ENCODE assay signal across 8 mouse cellular contexts in genomic region chr3:88324951-88325405, GRCm38 (mm10). TPM values are rescaled to one million over a fixed set of nuclear protein-coding genes. Genes with fewer than 3 reads are reported as not detected.
A peak's percentile ranks its signal among the peaks of the same experiment; 100 is the strongest.
DNase-seq lines count a peak whose midpoint lies in the region; ATAC-seq and TF ChIP-seq lines count a peak whose summit lies in the region.

Glmp (plus strand) TSS chr3:88325023.

- no peak for TF ChIP-seq CTCF in olfactory bulb, adult 2 months (IDR thresholded peaks at IDR 0.05; ENCODE audit: insufficient read depth, low read depth, low read length)

- peak within 1 kb of the TSS; percentile 60 for H3K9ac ChIP-seq in forebrain, embryonic 16.5 days (replicated peaks; ENCODE audit: low read depth, low read length)
- peak within 1 kb of the TSS; percentile 66 for H3K9ac ChIP-seq in lung, embryonic 15.5 days

- WGBS in forebrain, embryonic 16.5 days = 3% methylated on average over 10 of the region's 10 CpGs
- WGBS in lung, embryonic 15.5 days = under 1% methylated on average over 10 of the region's 10 CpGs
- WGBS in olfactory bulb, adult 2 months = 0% methylated on average over 10 of the region's 10 CpGs

- peak within 1 kb of the TSS; percentile 66 for H3K4me3 ChIP-seq in forebrain, embryonic 16.5 days (replicated peaks; ENCODE audit: low read length)
- H3K4me3 ChIP-seq in lung, embryonic 15.5 days = peak within 1 kb of the TSS; percentile 56
- H3K4me3 ChIP-seq in olfactory bulb, adult 2 months (ENCODE audit: insufficient read depth, low read depth, low read length) = peak within 1 kb of the TSS; percentile 62

- peak within 1 kb of the TSS; percentile 76 for H3K4me2 ChIP-seq in forebrain, embryonic 16.5 days (ENCODE audit: low read length)
- H3K4me2 ChIP-seq in lung, embryonic 15.5 days = peak within 1 kb of the TSS; percentile 81

- TF ChIP-seq POLR2A in olfactory bulb, adult 2 months (IDR thresholded peaks at IDR 0.05; ENCODE audit: insufficient read depth, low read depth, low read length) = peak; percentile 38; the same call in 1 of the 2 replicates

- no peaks in the 10 kb centered on the region for H3K9me3 ChIP-seq in forebrain, embryonic 16.5 days (ENCODE audit: control insufficient read depth, low read length)
- no peaks in the 10 kb centered on the region for H3K9me3 ChIP-seq in lung, embryonic 15.5 days

- peak; percentile 83 for ATAC-seq in forebrain, embryonic 16.5 days
- peak; percentile 76; the same call in 1 of the 2 replicates for ATAC-seq in lung, embryonic 15.5 days (ENCODE audit: borderline replicate concordance, extremely low read depth, low FRiP score, low TSS enrichment)

- peaks cover 12% of the 10 kb centered on the region for H3K4me1 ChIP-seq in forebrain, embryonic 16.5 days (replicated peaks; ENCODE audit: control insufficient read depth, insufficient read depth, low read length)
- H3K4me1 ChIP-seq in lung, embryonic 15.5 days = peaks cover 9% of the 10 kb centered on the region
- peaks cover 13% of the 10 kb centered on the region for H3K4me1 ChIP-seq in olfactory bulb, adult 2 months (ENCODE audit: control insufficient read depth, insufficient read depth, low read length)

- H3K36me3 ChIP-seq in forebrain, embryonic 16.5 days (ENCODE audit: control insufficient read depth, insufficient read depth) = peaks cover 21% of the 10 kb centered on the region
- H3K36me3 ChIP-seq in lung, embryonic 15.5 days = peaks cover 50% of the 10 kb centered on the region

- H3K27me3 ChIP-seq in forebrain, embryonic 16.5 days (replicated peaks; ENCODE audit: control insufficient read depth, insufficient read depth, low read length) = no peaks in the 10 kb centered on the region
- H3K27me3 ChIP-seq in lung, embryonic 15.5 days = no peaks in the 10 kb centered on the region

- peak; percentile 52 for DNase-seq in MEL-GATA-1-ER (ENCODE audit: extremely low read depth, low read depth)
- peak; percentile 74 to 76 for DNase-seq in cerebellum, adult 18-20 months
- peak; percentile 61 for DNase-seq in heart, postnatal 4 days
- peak; percentile 44 to 53 for DNase-seq in layer of hippocampus, adult 8-10 months (ENCODE audit: low spot score in 2 of 2)
- DNase-seq in thymus, postnatal 25 days = peak; percentile 54

- no peak within 1 kb of the TSS for H3K27ac ChIP-seq in forebrain, embryonic 16.5 days (ENCODE audit: low read length)
- H3K27ac ChIP-seq in lung, embryonic 15.5 days = 0 out of 2 replicates have a peak within 1 kb of the TSS, but pooled peaks have one; percentile 3
- H3K27ac ChIP-seq in olfactory bulb, adult 2 months (ENCODE audit: insufficient read depth, low read depth, low read length) = no peak within 1 kb of the TSS

RNA-seq across cellular contexts. Expression of gene Glmp, which starts in this region (rescaled TPM):
- 93.0 and 94.4 TPM in 2 replicates for polyA plus RNA-seq in forebrain, embryonic 16.5 days (2015; fragmentation: Nextera tagmentation; extraction: Ambion mirVana)
- 10 to 100 TPM; 74.8 to 84.6 TPM for total RNA-seq in heart, postnatal 4 days (2021)
- total RNA-seq in layer of hippocampus, adult 8-10 months (2022) = 100 to 1,000 TPM in 2 of 4 experiments, 10 to 100 TPM in 2; 92.1 to 138 (median 99.4) TPM
- polyA plus RNA-seq in lung, embryonic 15.5 days (2015; fragmentation: Nextera tagmentation; extraction: Ambion mirVana) = 192 and 203 TPM in 2 replicates
- polyA plus RNA-seq in olfactory bulb, adult 2 months (2012; ENCODE audit: insufficient read depth, insufficient read length, low replicate concordance, missing spikeins) = not detected in 2 replicates
